Mouse (Mus musculus) stomach, postnatal 0 days (tissue): ENCODE measurements around the gene Dab1. TPM values are rescaled to one million over a fixed set of nuclear protein-coding genes. Genes with fewer than 3 reads are reported as not detected.
A peak's percentile ranks its signal among the peaks of the same experiment; 100 is the strongest.

Source experiments
- ATAC-seq: fragments of 200-750 bp; cut with Nextera tagmentation; 2 replicates; pipeline ENCODE4 v1.8.0; 2017; ENCODE audit not compliant: low FRiP score, low TSS enrichment
- DNase-seq: peaks from one replicate; pipeline ENCODE4 v3.0.0-alpha.2; 2016; ENCODE audit warnings: low spot score
- H3K27ac ChIP-seq: fragments of 300-500 bp; sonication (generic); replicated peaks from 2 replicates; pipeline ENCODE4 v1.5.1; 2014; ENCODE audit warnings: mild to moderate bottlenecking, control low read depth
- H3K27me3 ChIP-seq: fragments of 300-500 bp; sonication (generic); 2 replicates; pipeline ENCODE4 v1.6.1; 2014; ENCODE audit warnings: low read length; ENCODE audit not compliant: control insufficient read depth, insufficient read depth
- H3K36me3 ChIP-seq: fragments of 300-500 bp; sonication (generic); 2 replicates; pipeline ENCODE4 v1.6.1; 2014; ENCODE audit warnings: low read length, mixed read lengths; ENCODE audit not compliant: control insufficient read depth, insufficient read depth
- H3K4me1 ChIP-seq: fragments of 300-500 bp; sonication (generic); replicated peaks from 2 replicates; pipeline ENCODE4 v1.6.1; 2014; ENCODE audit warnings: antibody characterized with exemption; ENCODE audit not compliant: control insufficient read depth, insufficient read depth
- H3K4me2 ChIP-seq: fragments of 300-500 bp; sonication (generic); replicated peaks from 2 replicates; pipeline ENCODE4 v1.6.1; 2014; ENCODE audit warnings: low read depth, mild to moderate bottlenecking, control low read depth, moderate library complexity
- H3K4me3 ChIP-seq: fragments of 300-500 bp; sonication (generic); 2 replicates; pipeline ENCODE4 v1.5.1; 2014; ENCODE audit warnings: low read depth, low read length, control low read depth
- H3K9ac ChIP-seq: fragments of 300-500 bp; sonication (generic); 2 replicates; pipeline ENCODE4 v1.6.1; 2014; ENCODE audit warnings: mild to moderate bottlenecking, low read length, control low read depth, mixed read lengths
- H3K9me3 ChIP-seq: fragments of 300-500 bp; sonication (generic); 2 replicates; pipeline ENCODE4 v1.6.1; 2016; ENCODE audit warnings: low read length; ENCODE audit not compliant: control insufficient read depth
- CTCF ChIP-seq: IDR thresholded peaks from 2 replicates; pipeline ENCODE4 v1.5.1; 2016; ENCODE audit warnings: antibody characterized with exemption, low read depth, mild to moderate bottlenecking, moderate library complexity
- EP300 ChIP-seq: optimal IDR thresholded peaks from 2 replicates; pipeline ENCODE3; 2016; ENCODE audit warnings: antibody characterized with exemption
- WGBS: fragments of 180-500 bp; shearing (Covaris S2); extraction: QIAGEN DNeasy Blood & Tissue Kit; methylation state at CpG from one replicate; pipeline ENCODE4 v1.1.7; 2014; 5-methylcytosine and 5-hydroxymethylcytosine counted together
- polyA plus RNA-seq: library from polyadenylated mRNA; unstranded; fragments of >200 nt; fragmentation: Nextera tagmentation; extraction: Ambion mirVana; gene quantifications from 2 replicates; pipeline ENCODE4 v1.2.1, GENCODE M21; 2015

Gene Dab1
- polyA plus RNA-seq, 1 experiment from 2014 or later = 7.4 TPM

GRCm38 (mm10) chr4:104472915-104473314 is 853.8 kb downstream of the Dab1 start:
- no peak overlapping the region for H3K4me3 ChIP-seq
- DNase-seq (no peak), ATAC-seq (no peak)
- 78% methylated on average over 4 of the region's 4 CpGs for WGBS
- H3K27me3 ChIP-seq = no peaks in the 10 kb centered on the region
- H3K9me3 ChIP-seq = no peaks in the 10 kb centered on the region
- H3K36me3 ChIP-seq = no peaks in the 10 kb centered on the region
- TF ChIP-seq EP300 (no peak), CTCF (no peak)
- H3K4me2 ChIP-seq = no peak overlapping the region
- H3K9ac ChIP-seq = no peak overlapping the region
- H3K4me1 ChIP-seq = no peaks in the 10 kb centered on the region
- H3K27ac ChIP-seq = no peak overlapping the region

- DNase-seq = no peak
- Histone ChIP-seq H3K4me3 (no peak overlapping the region), H3K9ac (no peak overlapping the region), H3K9me3 (no peaks in the 10 kb centered on the region), H3K4me2 (no peak overlapping the region), H3K27me3 (no peaks in the 10 kb centered on the region), H3K27ac (no peak overlapping the region), H3K36me3 (no peaks in the 10 kb centered on the region), H3K4me1 (no peaks in the 10 kb centered on the region)
- 80% methylated on average over 7 of the region's 7 CpGs for WGBS
- ATAC-seq = no peak
- TF ChIP-seq CTCF = no peak
- no peak for TF ChIP-seq EP300
These were observed 857.7 kb downstream of the Dab1 start for GRCm38 (mm10) chr4:104476841-104477240.

GRCm38 (mm10) chr4:104483948-104484347 is 864.8 kb downstream of the Dab1 start:
- Histone ChIP-seq H3K27ac (no peak overlapping the region), H3K9ac (no peak overlapping the region)
- ATAC-seq = 0 out of 2 replicates have a peak, but pooled peaks have one; percentile 61

GRCm38 (mm10) chr4:104497221-104497620 is 878.1 kb downstream of the Dab1 start:
- Histone ChIP-seq H3K4me2 (no peak overlapping the region), H3K9ac (no peak overlapping the region), H3K4me1 (no peaks in the 10 kb centered on the region), H3K36me3 (no peaks in the 10 kb centered on the region), H3K4me3 (no peak overlapping the region), H3K27me3 (no peaks in the 10 kb centered on the region), H3K9me3 (no peaks in the 10 kb centered on the region), H3K27ac (no peak overlapping the region)
- no peak for TF ChIP-seq EP300
- TF ChIP-seq CTCF = no peak
- no peak for DNase-seq
- ATAC-seq = no peak
- WGBS = 52% methylated on average over 1 of the region's 1 CpGs

More at GRCm38 (mm10) chr4:104483948-104484347, 864.8 kb downstream of the Dab1 start:
- Histone ChIP-seq H3K27me3 (no peaks in the 10 kb centered on the region), H3K4me2 (no peak overlapping the region), H3K36me3 (no peaks in the 10 kb centered on the region), H3K4me1 (no peaks in the 10 kb centered on the region), H3K4me3 (no peak overlapping the region), H3K9me3 (no peaks in the 10 kb centered on the region)
- no peak for DNase-seq
- 81% methylated on average over 1 of the region's 1 CpGs for WGBS
- no peak for TF ChIP-seq EP300

GRCm38 (mm10) chr4:104500112-104500511 is 881.0 kb downstream of the Dab1 start:
- H3K27ac ChIP-seq = no peak overlapping the region
- H3K4me1 ChIP-seq = no peaks in the 10 kb centered on the region
- ATAC-seq = no peak
- TF ChIP-seq EP300 (no peak), CTCF (no peak)
- no peaks in the 10 kb centered on the region for H3K36me3 ChIP-seq
- H3K4me3 ChIP-seq = no peak overlapping the region
- no peak overlapping the region for H3K4me2 ChIP-seq
- no peak for DNase-seq
- no peaks in the 10 kb centered on the region for H3K9me3 ChIP-seq
- H3K9ac ChIP-seq = no peak overlapping the region
- no peaks in the 10 kb centered on the region for H3K27me3 ChIP-seq
- 85% methylated on average over 2 of the region's 2 CpGs for WGBS

- Histone ChIP-seq H3K4me2 (no peak overlapping the region), H3K36me3 (no peaks in the 10 kb centered on the region), H3K27ac (no peak overlapping the region), H3K9ac (no peak overlapping the region), H3K9me3 (no peaks in the 10 kb centered on the region), H3K4me1 (no peaks in the 10 kb centered on the region), H3K27me3 (no peaks in the 10 kb centered on the region), H3K4me3 (no peak overlapping the region)
- ATAC-seq = no peak
- no peak for TF ChIP-seq CTCF
- 34% methylated on average over 4 of the region's 4 CpGs for WGBS
- no peak for DNase-seq
These were observed 881.5 kb downstream of the Dab1 start for GRCm38 (mm10) chr4:104500646-104501045.
